Mouse (Mus musculus): Measurements from ENCODE around the gene Camk1. TPM values are rescaled to one million over a fixed set of nuclear protein-coding genes. Genes with fewer than 3 reads are reported as not detected.

Camk1 gene
- polyA plus RNA-seq, 1 experiment from 2014 or later = 148 TPM

DNA sequence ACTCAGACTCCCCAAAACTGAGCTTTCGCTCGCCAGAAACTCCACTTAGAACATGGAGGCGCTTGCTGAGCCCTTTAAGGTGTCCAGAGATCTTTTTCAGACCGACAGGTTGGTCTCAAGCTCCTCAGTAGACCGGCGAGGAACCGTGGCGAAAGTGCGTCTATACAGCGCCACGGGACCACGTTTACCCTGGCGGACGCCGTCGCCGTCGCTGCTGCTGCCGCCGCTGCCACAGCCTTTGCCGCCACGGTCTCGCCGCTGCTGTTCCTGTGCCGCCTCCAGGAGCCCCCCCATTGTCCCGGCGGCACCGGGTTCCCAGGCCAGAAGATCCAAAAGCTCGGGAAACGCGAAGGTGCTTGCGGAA is 36.8 kb downstream of the Camk1 start, which contains the start of gene Brpf1:
Brpf1 (plus strand) TSS at position 152 of the 364 bp plus-strand sequence.
- Histone ChIP-seq H3K4me3 (ENCODE audit: inconsistent target) (peak within 1 kb of the TSS; percentile 70), H3K36me3 (ENCODE audit: inconsistent target) (peaks cover 15% of the 10 kb centered on the region), H3K27ac (peak within 1 kb of the TSS; percentile 97), H3K79me2 (ENCODE audit: inconsistent target) (peaks cover 43% of the 10 kb centered on the region)
- 0% methylated on average over 32 of the region's 32 CpGs for WGBS (ENCODE audit: missing documents)

DNA sequence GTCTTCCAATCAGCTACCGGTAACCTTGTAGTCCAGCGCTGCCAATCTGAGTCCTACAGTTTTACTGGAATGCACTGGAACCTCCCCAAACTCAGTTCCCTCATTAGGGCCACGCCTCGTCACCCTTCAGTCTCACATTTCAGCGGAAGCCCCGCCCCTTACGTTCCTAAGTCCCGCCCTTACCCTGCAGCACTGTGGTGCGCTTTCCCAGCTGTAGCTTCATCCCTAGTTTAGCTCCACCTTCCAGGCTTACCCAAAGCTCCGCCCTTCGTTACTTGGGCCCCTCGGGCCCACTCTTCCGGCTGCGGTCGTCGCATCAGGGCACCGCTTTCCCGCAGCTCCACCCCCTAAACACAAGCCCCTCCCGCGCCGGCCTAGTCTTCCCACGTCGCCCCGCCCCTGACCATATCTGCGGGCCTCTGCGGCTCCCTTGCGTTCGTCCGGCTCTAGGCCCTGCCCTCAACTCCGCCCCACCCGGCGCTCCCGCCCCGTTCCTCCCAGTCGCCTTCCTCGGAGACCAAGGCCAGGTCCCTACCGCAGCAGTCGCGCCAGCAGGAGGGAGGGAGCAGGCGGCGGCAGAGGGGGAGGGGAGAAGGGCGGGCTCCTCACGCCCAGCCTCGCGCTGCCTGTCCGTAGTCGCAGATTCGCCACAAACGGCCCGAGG is 37.3 kb downstream of the Camk1 start:
- peaks cover 10% of the 10 kb centered on the region; the same call in 1 of the 2 replicates for H3K36me3 ChIP-seq (ENCODE audit: inconsistent target)

DNA sequence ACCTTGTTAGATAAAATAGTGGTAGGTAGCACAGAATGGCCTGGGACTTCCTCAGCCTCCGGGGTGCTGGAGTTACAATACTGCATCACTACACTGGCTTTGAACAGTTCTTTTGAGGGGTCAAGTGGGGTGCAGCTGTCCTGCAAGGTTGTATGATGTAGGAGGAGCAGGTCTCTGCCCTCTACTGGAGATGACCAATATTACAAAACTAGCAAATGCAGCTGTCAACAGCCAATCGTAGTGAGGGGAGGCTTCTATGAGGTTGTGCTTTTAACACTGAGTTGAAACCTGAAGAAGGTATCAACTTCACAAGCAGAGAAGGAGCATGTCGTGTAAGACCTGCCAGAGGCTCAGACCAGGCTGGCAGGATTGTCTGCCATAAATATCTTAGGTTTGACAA is 41.5 kb downstream of the Camk1 start:
- Histone ChIP-seq H3K79me2 (ENCODE audit: inconsistent target) (no peaks in the 10 kb centered on the region), H3K36me3 (ENCODE audit: inconsistent target) (no peaks in the 10 kb centered on the region), H3K27ac (no peak overlapping the region), H3K4me3 (ENCODE audit: inconsistent target) (no peak overlapping the region)
- WGBS (ENCODE audit: missing documents) = 4% methylated on average over 3 of the region's 3 CpGs

More for the DNA sequence above, 37.3 kb downstream of the Camk1 start:
- Histone ChIP-seq H3K79me2 (ENCODE audit: inconsistent target) (peaks cover 37% of the 10 kb centered on the region), H3K4me3 (ENCODE audit: inconsistent target) (peak overlapping the region; percentile 70), H3K27ac (peak overlapping the region; percentile 97)
- under 1% methylated on average over 49 of the region's 50 CpGs for WGBS (ENCODE audit: missing documents)

DNA sequence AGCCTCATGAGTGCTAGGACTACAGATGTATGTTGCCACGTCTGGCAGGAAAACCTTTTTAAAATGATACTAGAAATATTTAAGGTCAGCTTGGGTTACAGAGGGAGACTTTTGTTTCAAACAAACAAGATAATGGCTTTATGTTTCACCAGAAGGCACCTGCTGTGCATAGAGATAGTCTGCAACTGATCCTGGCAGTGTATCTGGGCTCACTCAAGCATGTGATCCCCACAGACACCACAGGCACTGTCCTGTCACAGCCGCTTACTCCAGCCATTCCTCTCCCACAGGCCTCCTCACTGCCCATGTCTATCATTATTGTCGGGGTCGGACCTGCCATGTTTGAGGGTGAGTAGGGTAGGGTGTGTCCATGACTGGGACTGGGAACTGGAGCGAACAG is 42.4 kb downstream of the Camk1 start:
- whole genome bisulfite sequencing (ENCODE audit: missing documents) = 90% methylated on average over 5 of the region's 5 CpGs
- Histone ChIP-seq H3K27ac (no peak overlapping the region), H3K79me2 (ENCODE audit: inconsistent target) (no peaks in the 10 kb centered on the region), H3K4me3 (ENCODE audit: inconsistent target) (no peak overlapping the region), H3K36me3 (ENCODE audit: inconsistent target) (no peaks in the 10 kb centered on the region)

DNA sequence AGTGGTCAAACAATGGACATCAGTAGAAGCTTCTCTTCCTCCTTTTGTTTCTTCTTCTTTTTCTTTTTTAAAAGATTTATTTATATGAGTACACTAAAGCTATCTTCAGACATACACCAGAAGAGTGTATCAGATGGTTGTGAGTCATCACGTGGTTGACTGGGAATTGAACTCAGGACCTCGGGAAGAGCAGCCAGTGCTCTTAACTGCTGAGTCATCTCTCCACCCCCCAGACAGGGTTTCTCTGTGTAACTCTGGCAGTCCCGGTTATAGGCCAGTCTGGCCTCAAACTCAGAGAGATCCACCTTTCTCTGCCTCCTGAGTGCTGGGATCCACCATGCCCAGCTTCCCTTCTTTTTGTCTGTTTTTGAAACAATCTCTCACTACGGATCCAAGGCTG is 47.1 kb downstream of the Camk1 start:
- WGBS (ENCODE audit: missing documents) = 61% methylated on average over 4 of the region's 4 CpGs
- Histone ChIP-seq H3K36me3 (ENCODE audit: inconsistent target) (no peaks in the 10 kb centered on the region), H3K4me3 (ENCODE audit: inconsistent target) (no peak overlapping the region), H3K27ac (no peak overlapping the region), H3K79me2 (ENCODE audit: inconsistent target) (no peaks in the 10 kb centered on the region)

DNA sequence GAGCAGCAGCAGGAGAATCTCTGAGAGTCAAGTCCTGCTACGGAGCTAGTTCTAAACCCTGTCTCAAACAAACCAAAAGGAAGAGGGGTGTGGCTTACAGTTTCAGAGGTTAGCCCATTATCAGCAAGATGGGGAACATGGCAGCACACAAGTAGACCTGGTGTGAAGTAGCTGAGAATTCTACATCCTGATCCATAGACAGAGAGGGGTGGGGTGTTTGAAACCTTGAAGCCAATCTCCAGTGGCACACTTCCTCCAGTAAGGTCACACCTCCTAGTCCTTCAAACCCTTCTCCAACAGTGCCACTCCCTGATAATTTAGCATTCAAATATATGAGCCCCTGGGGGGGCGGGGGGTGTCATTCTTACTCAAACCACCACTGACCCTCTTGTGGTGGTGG is 47.7 kb downstream of the Camk1 start:
- 90% methylated on average over 2 of the region's 2 CpGs for WGBS (ENCODE audit: missing documents)
- H3K36me3 ChIP-seq (ENCODE audit: inconsistent target) = no peaks in the 10 kb centered on the region
- H3K27ac ChIP-seq = no peak overlapping the region
- H3K4me3 ChIP-seq (ENCODE audit: inconsistent target) = no peak overlapping the region
- H3K79me2 ChIP-seq (ENCODE audit: inconsistent target) = no peaks in the 10 kb centered on the region

DNA sequence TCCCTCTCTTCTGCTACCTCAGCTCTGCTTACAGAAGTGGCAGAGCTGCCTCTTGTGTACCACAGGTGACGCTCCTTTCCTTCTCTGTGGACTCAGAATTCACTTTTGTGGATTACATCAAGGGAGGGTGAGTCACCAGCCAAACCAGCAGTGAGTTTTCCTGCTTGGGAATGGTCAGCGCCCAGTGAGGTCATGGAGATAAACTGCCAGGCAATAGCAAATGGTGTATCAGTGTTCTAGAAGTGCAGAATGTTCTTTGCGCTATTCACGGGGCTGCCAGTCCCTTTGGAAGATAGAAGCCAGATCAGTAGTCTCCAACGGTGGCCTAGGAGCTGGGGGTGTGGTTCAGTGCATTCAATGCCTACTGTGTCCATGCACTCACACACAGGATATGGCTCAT is 50.8 kb downstream of the Camk1 start:
- Histone ChIP-seq H3K79me2 (ENCODE audit: inconsistent target) (no peaks in the 10 kb centered on the region), H3K27ac (no peak overlapping the region), H3K36me3 (ENCODE audit: inconsistent target) (no peaks in the 10 kb centered on the region), H3K4me3 (ENCODE audit: inconsistent target) (no peak overlapping the region)
- 76% methylated on average over 5 of the region's 5 CpGs for WGBS (ENCODE audit: missing documents)

DNA sequence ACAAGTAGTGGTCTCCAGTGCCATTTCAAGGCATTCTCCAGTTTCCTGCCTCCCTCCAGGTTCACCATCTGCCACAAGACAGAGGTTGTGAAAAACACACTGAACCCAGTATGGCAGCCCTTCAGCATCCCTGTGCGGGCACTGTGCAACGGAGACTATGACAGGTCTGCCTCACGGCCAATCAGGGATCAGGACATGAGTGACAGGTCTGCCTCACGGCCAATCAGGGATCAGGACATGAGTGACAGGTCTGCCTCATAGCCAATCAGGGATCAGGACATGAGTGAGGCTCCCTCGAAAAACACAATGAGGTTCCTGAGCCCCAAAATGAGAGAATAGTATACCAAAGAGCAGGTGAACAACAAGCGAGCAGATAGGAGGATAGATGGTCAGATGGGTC is 53.4 kb downstream of the Camk1 start:
- 88% methylated on average over 6 of the region's 6 CpGs for WGBS (ENCODE audit: missing documents)
- Histone ChIP-seq H3K27ac (no peak overlapping the region), H3K36me3 (ENCODE audit: inconsistent target) (no peaks in the 10 kb centered on the region), H3K79me2 (ENCODE audit: inconsistent target) (no peaks in the 10 kb centered on the region), H3K4me3 (ENCODE audit: inconsistent target) (no peak overlapping the region)

DNA sequence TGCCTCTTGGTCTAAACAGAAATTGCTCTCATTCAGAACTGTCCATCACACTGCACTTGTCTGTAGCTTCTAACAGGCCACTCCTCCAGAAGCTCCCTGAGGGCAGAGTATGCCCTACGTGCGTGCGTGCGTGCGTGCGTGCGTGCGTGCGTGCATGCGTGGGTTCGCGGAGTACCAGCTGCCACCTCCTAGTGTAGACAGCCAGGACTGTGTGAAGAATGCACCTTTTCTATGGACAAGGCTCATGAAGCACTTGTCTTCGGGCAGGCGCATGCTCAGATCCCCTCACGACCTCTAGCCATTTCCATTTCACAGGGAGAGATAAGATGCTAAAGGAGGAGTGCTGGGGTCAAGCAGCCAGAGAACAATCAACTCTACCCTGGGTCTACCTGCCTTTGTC is 54.4 kb downstream of the Camk1 start:
- no peaks in the 10 kb centered on the region for H3K79me2 ChIP-seq (ENCODE audit: inconsistent target)
- no peaks in the 10 kb centered on the region for H3K36me3 ChIP-seq (ENCODE audit: inconsistent target)
- H3K27ac ChIP-seq = no peak overlapping the region
- H3K4me3 ChIP-seq (ENCODE audit: inconsistent target) = no peak overlapping the region
- WGBS (ENCODE audit: missing documents) = 94% methylated on average over 15 of the region's 15 CpGs

DNA sequence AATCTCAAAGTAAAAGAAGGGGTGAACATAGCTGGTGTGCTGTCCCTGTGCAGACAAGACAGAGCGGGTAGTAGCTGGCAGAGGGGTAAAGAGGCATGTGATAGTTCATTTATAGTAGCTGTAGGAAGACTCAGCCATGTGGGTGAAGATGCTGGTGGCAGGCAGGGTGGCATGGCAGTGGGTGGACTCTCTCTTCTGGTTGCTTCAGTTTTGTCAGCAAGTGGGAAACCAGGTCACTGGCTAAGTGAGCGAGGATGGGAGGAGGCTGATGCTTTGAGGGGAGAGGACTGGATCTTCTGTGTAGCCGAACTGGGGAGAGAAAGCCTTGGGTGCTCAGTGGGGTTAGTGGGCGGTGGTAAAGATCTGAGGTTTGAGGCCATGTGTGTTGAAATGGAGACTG is 56.5 kb downstream of the Camk1 start:
- no peak overlapping the region for H3K27ac ChIP-seq
- no peak overlapping the region for H3K4me3 ChIP-seq (ENCODE audit: inconsistent target)
- no peaks in the 10 kb centered on the region for H3K36me3 ChIP-seq (ENCODE audit: inconsistent target)
- 94% methylated on average over 4 of the region's 4 CpGs for WGBS (ENCODE audit: missing documents)
- H3K79me2 ChIP-seq (ENCODE audit: inconsistent target) = no peaks in the 10 kb centered on the region

DNA sequence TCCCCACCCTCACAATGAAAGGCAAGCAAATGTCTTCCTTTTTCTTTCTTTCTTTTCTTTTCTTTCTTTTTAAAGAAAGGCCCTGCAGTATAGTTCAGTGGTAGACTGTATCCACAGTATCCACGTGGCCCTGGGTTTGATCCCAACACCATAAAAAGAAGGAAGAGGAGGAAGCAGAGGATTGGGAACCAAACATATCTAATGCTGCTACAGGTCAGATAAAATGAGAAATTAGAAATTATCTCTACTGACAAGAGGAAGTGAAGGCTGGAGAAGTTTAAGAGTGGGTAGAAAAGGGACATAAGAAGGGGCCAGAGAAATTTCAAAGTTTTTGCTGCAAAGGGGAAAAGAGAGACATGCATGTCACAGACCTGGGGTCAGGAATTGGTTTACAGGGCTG is 57.5 kb downstream of the Camk1 start:
- Histone ChIP-seq H3K36me3 (ENCODE audit: inconsistent target) (no peaks in the 10 kb centered on the region), H3K4me3 (ENCODE audit: inconsistent target) (no peak overlapping the region), H3K27ac (no peak overlapping the region), H3K79me2 (ENCODE audit: inconsistent target) (no peaks in the 10 kb centered on the region)
- WGBS (ENCODE audit: missing documents) = 86% methylated on average over 1 of the region's 1 CpGs

DNA sequence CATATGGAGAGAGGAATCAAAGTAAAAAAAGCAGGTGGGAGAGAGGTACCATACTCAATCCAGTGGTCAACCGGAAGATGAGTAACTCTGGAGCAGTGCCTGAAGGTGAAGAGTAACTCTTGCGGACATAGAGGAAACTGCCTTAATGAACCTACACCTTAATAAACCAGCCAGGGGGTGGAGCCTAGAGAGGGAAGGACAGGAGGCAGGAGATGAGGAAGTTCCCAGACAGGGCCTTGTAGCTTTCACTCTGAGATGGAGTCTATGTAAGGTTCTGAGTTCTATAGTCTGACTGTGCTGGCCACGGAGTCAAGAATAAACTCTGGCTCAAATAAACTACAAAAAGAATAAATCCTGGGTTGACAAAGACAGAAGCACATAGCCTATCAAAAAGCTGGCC is 58.9 kb downstream of the Camk1 start:
- no peaks in the 10 kb centered on the region for H3K79me2 ChIP-seq (ENCODE audit: inconsistent target)
- 68% methylated on average over 3 of the region's 3 CpGs for WGBS (ENCODE audit: missing documents)
- no peak overlapping the region for H3K4me3 ChIP-seq (ENCODE audit: inconsistent target)
- no peak overlapping the region for H3K27ac ChIP-seq
- peaks cover 13% of the 10 kb centered on the region; the same call in 1 of the 2 replicates for H3K36me3 ChIP-seq (ENCODE audit: inconsistent target)

Other genes starting within 250 kb of the Camk1 start
- gene Lhfpl4, start 148.6 kb downstream of the Camk1 start, polyA plus RNA-seq (2018) = not detected in 3 replicates
- 17.8 to 43.7 TPM (median 23.3 TPM) in 3 replicates for gene Mtmr14, start 106.1 kb downstream of the Camk1 start, polyA plus RNA-seq (2018)
- gene Cpne9, start 61.7 kb downstream of the Camk1 start, polyA plus RNA-seq (2018) = not detected in 3 replicates
- gene Brpf1, start 36.8 kb downstream of the Camk1 start, polyA plus RNA-seq (2018) = 24.0 to 33.8 TPM (median 28.7 TPM) in 3 replicates
- 5.2 to 11.7 TPM (median 7.6 TPM) in 3 replicates for gene Ogg1, start 17.0 kb downstream of the Camk1 start, polyA plus RNA-seq (2018)
- gene Tada3, start 33.9 kb upstream of the Camk1 start, polyA plus RNA-seq (2018) = 21.8 to 25.0 TPM (median 22.9 TPM) in 3 replicates
- 315 to 508 TPM (median 391 TPM) in 3 replicates for gene Arpc4, start 34.1 kb upstream of the Camk1 start, polyA plus RNA-seq (2018)
- 1.8 to 6.3 TPM (median 3.5 TPM) in 3 replicates for gene Ttll3, start 45.3 kb upstream of the Camk1 start, polyA plus RNA-seq (2018)
- 1.5 to 5.0 TPM (median 4.2 TPM) in 3 replicates for gene Rpusd3, start 75.4 kb upstream of the Camk1 start, polyA plus RNA-seq (2018)
- gene Cidec, start 91.8 kb upstream of the Camk1 start, polyA plus RNA-seq (2018) = not detected in 3 replicates
- 14.3 to 38.5 TPM (median 29.7 TPM) in 3 replicates for gene Jagn1, start 98.6 kb upstream of the Camk1 start, polyA plus RNA-seq (2018)
- gene Il17re, start 114.5 kb upstream of the Camk1 start, polyA plus RNA-seq (2018) = not detected in 3 replicates
- gene Il17rc, start 127.4 kb upstream of the Camk1 start, polyA plus RNA-seq (2018) = not detected in 3 replicates
- 14.8 to 22.0 TPM (median 17.8 TPM) in 3 replicates for gene Creld1, start 139.3 kb upstream of the Camk1 start, polyA plus RNA-seq (2018)
- not detected in 3 replicates for gene Prrt3, start 157.9 kb upstream of the Camk1 start, polyA plus RNA-seq (2018)
- gene Emc3, start 187.7 kb upstream of the Camk1 start, polyA plus RNA-seq (2018) = 82.1 to 91.7 TPM (median 91.0 TPM) in 3 replicates
- gene Fancd2, start 187.7 kb upstream of the Camk1 start, polyA plus RNA-seq (2018) = 0.21 to 2.5 TPM (median 0.72 TPM) in 3 replicates

Measured in macrophage (primary cell).